Mouse (Mus musculus) embryo, embryonic 11 days (tissue): Measurements from ENCODE around the gene Ppm1l.

Experiments
- DNase-seq: peaks from one replicate; pipeline ENCODE4 v3.0.0-alpha.2; 2015

The Ppm1l gene

DNA sequence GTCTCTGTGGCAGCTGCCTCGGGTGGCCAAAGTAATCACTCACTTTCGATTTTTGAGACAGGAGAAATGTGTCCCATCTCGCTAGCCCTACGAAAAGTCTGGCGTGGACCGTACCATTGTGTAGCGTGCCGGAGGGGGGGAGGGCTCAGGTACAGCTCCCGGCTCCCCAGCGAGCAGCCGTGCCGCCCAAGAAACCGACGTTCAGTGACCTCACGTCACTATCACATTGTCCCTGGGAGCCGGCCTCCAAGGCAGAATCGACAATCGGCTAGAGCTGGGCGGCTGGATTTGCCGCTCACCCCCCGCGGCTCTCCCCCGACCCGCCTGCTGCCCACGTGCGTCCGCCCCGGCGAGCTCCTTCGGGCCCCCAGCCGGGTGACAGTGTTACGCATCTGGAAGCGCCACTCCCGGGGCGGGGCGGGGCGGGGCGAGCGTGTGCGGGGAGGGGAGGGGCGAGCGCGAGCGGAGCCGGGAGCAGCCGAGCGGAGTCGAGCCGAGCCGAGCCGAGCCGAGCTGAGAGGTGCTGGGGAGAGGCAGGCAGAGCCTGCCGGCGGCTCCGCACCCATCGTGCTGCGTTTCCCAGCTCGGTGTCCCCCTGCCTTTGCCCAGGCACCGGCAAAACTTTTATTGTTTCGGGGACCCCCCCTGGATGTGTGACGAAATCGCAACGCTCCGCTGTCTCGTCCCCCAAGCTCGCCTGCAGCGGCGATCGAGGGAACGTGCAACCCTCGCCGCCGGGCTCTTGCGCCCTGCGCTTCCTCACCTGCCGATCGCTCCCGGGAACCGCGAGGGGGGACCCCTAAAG lies at the start of gene Ppm1l:
Gene Ppm1l, plus strand, starts transcription at position 471 of the 805 bp plus-strand sequence.
- peak; percentile 97 for DNase-seq

DNA sequence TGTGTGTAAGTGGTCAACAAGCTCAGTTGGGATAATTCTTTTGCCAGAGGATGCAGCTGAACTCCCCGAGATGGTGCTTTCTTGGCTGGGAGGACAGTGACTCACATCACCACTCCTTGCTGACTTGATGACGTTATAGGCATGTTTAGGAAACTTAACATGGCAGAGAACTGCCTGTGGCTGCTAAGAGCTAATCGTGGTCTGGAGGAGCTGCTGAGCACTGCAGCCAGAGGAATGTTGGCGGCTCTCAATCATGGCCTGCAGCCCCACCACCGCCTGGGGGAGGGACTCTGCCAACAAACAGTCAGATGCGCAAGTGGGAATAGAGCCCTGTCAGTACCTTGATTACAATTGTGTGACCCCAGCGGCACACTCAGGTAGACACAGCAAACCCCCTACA lies 44.8 kb upstream of the Ppm1l start:
- DNase-seq = no peak

DNA sequence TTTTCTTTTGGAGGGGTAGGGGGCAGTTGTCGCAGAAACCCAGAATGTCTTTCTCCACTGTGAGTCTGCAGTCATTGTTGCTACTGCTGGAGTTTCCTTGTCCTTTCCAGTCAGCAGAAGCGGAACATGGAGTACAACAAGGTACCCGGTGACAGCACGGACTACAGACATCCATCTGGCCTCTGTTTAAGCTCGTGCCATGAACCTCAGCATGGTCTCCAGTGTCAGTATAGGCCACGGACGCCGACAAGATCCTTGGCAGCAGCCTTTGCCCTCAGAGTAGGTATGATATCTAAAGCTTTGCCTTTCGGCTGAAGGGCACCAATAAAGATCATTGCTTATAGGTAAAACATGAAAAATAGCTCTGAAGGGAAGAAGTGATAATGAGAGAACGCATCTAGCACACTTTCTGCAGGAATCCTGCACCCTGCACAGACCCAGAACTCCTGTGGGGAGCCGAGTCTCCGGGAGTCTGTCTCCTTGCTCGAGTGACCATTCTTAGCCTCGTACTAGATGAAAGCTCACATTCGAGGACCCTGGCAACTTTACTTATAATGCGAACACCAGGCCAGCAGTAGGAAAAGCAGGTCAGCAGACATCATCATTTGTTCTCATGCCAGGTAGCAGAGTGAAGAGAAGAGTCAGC lies 42.5 kb upstream of the Ppm1l start:
- no peak for DNase-seq

DNA sequence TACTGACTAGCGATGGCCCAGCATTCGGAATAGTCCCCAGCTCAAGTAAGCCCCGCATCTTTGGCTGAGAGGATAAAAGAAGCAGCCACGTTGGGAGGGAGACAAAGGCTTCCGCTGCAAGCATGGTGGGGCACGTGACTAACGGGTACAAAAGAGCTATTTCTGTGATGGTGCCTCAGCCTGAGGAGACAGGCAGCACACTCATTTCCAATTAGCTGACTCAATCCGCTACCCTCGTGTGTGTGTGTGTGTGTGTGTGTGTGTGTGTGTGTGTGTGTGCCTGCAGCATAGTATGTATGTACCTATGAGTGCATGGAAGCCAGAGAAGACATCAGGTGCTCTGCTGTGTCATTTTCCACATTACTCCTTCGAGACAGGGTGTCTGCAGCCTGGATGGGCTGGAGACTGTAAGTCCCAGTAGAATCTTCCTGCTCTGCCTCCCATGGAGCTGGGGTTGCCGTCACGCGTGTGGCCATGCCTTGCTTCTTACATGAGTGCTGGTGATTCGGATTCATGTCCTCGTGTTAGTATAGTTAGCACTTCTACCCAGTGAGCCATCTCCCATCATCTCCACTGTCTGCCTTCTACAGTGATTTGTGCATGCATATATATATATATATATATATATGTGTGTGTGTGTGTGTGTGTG lies 41.9 kb upstream of the Ppm1l start:
- peak; percentile 39 for DNase-seq

DNA sequence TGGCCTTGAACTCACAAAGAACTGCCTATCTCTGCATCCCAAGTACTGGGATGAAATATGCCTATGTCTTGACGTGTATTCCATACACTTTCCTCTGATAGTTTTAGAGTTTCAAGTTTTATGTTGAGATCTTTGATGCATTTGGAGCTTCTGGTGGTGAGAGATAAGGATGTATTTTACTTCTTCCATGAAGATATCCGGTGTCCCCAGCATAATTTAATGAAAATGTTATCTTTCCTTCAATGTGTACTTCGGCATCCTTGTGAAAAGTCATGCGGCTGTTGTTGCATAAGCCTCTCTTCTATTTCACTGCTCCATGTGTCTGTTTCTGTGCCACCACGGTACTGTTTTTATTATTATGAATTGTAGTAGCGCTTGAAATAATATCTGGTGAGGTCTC lies 38.0 kb upstream of the Ppm1l start:
- DNase-seq = no peak

DNA sequence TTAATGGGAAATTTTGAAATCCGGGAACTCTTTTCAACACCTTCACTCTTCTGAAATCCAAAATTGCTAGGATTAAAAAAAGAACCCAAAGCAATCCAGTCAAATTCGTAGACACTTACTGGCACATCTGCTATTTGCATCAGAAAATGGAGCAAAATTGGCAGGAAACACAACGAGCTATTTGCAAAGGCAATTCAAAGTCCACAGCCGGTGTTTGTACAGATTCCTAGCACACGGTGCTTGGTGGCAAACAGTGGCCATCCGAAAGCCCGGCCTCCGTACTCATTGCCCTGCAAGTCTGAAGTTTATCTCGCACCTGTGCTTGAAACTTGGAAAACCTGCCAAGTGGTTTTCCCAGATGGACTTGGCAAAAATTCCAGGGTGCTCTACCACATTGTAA lies 34.3 kb upstream of the Ppm1l start:
- DNase-seq = no peak

DNA sequence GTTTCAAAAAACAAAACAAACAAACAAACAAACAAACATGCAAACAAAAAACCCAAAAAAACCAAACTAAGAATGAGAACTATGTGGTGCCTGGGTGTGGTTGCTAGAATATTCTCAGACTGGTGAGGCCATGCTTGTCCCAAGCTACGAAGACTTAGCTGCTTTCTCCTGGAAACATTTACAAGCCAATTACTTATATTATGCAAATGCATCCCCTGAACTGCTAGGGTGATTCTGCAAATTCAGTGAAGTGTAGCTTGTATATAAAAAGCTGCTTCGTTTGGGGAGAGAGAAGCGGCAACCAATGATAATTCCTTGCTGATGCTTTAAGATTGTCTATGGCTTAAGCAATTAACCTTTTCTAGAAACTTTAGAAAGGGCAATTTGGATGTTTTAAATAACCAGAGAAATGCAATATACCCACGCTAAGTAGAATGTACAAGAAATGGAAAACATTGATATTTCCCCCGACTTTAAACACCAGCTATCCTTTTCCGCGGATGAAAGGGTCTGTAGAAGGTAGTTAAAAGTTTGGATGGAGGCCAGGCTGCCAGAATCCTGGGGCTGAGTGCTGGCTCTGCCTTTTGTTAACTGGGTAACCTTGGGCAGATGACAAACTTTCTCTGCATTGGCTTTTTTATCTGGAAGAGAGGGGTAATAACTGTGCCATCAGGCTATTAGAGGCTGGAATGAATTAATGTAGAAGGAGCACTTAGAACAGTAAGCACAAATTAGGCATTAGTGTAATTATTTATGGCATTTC lies 33.4 kb upstream of the Ppm1l start:
- DNase-seq = no peak

DNA sequence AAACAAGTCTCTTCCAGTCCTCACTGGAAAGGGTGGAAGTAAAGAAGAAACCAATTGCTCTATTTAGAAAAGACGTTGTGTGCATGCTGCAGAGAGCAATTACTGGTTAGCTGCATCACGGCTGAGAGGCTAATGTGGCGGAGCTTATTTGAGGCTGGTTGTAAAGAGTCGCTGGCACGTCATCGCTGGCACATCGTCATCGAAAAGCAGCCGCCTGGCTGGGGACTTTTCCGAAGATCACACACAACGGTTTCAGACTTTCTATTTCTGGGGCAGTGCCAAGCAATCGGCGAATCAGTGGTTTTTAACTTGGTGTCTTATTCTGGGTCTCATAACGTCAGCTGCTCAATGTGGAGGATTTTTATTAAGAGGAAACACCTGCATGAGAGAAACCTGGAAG lies 26.8 kb upstream of the Ppm1l start:
- no peak for DNase-seq

DNA sequence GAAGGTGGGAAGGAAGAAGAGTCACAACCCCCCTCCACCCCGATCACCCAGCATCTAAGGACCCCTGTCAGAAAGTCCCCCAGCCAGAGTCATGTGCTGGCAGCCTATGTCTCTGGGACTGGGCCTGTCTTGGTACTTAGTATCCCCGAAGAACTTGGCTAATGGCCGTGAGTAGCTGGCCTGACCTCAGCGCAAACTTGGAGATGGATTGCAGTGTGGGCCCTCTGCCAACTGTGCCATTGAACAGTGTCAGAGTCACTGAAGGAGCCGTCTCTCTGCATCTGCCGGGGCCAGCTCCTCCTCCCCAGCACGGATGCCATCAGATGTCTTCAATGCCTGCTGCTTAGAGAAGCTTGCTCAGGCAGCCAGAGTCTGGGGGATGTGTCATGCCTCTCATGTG lies 26.4 kb upstream of the Ppm1l start:
- no peak for DNase-seq

DNA sequence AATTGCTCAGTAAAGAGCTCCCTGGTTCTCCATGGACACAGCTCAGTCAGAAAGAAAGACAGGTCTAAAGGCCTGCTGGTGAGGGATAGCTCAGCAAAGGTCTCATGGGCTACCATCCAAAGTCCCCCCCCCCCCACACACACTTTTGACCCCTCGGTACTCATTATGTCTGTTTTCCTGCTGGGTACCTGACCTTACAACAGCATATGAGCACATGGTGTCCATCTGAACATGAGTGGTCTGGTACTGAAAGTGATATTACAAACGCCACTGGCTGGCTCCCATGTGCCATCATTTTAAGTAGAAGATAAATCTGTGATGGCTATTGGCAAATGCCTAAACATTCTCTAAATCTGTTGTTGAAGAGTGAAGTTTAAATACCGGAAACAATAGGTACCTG lies 25.8 kb upstream of the Ppm1l start:
- DNase-seq = no peak

DNA sequence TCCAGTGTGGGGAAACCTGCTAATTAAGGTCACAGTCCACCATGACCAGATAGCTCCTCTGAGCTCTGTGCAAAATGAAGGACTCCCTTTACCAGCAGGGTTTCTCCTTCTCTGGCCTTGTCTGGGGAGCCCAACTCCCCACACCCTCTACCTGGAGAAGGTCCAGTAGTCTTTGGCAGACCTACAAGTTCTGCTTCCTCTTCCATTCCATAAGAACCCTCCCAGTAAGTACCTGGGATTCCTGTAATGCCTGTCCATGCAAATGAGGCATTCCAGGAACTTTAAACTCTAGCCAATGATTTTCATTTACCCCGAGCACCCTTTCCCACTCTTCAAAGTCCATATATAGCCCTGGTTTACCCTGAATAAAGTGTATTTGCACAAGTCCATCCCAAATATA lies 24.0 kb upstream of the Ppm1l start:
- no peak for DNase-seq

DNA sequence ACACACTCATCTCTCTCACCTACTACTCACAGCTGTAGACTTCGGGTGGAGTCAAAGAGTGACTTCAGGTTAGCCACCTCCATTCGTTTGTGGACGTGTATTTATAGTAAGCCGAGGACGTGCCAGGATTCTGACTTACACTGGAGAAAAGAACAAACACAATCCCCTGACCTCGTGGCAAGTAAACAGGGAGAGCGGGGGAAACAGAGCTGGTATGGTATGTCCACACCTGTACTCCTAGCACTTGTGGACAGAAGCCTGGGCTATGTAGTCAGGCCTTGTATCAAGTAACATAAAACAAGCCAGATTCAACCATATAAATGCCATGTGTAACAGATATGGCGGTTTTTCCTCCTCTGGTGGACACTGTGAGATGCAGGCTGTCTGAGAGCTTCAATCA lies 20.4 kb upstream of the Ppm1l start:
- DNase-seq = no peak

DNA sequence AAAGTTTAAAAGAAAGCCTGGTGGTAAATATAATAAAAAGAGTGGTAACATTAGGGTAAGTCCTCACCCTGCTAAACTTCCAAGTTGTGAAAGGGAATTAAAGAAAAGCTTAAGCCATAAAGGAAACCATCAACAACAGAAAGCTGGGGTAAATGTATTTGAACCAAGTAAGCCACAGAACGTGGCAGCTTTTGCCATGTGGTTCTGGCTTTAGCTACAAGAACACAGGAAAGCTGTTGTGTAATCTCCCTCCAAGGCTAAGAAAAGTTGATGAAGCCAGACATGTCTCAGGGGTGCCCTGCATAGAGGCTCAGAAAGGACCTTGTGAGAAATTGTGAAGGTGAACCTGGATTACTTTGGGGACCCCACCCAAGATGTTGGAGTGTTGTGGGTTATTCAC lies 16.5 kb upstream of the Ppm1l start:
- no peak for DNase-seq

DNA sequence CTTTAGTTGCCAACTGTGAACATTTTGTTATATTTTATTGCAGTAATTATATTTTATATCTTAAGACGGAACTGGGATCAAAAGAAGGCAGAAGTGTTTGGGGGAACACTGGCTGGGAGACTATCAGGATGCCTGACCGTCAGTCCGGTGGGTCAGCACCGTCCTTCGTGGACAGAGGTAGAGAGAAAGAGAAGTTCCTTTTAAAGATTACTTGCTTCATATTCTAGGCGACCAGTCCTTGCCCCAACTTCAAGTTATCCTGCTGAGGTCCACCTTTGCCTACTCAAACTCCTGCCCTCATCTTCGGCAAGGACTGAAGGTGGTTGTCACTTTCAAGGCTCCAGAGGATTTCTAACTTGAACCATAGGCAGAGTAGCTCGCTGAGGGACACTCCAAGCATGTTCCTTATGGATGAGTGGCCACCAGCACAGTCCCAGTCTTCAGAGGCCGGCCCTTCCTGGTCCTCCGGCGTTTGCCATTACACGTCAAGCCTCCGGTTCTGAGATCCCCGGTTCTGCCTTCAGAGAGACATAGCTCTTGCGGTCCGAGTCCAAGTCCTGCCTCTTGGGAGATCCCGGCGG lies 761 bp upstream of the Ppm1l start:
- no peak for DNase-seq

DNA sequence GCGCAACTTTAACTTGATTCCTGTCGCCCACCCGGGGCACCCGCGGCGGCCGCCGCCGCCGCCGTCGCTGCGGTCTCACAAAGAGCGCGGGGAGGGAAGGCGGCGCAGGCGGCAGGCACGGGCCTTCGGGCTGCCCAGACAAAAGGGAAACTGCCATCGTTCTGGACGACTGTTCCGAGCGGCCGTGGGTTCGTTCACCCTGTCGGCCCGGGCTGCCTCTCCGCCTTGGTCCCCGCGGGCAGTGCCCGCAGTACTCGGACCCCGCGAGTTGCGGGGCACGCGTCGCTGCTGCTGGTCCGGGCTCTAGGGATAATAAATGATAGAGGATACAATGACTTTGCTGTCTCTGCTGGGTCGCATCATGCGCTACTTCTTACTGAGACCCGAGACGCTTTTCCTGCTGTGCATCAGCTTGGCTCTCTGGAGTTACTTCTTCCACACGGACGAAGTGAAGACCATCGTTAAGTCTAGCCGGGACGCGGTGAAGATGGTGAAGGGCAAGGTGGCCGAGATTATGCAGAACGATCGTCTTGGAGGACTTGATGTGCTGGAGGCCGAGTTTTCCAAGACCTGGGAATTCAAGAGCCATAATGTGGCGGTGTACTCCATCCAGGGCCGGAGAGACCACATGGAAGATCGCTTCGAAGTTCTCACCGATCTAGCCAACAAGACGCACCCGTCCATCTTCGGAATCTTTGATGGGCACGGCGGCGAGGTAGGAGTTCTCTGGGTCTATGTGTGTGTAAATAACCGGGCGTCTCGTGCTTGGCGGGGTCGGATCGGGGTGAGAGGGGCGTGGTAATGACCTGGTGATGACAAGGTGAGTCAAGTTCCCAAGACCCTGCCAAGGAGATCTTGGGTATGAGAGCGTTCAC lies 827 bp downstream of the Ppm1l start:
- DNase-seq = peak; percentile 78

DNA sequence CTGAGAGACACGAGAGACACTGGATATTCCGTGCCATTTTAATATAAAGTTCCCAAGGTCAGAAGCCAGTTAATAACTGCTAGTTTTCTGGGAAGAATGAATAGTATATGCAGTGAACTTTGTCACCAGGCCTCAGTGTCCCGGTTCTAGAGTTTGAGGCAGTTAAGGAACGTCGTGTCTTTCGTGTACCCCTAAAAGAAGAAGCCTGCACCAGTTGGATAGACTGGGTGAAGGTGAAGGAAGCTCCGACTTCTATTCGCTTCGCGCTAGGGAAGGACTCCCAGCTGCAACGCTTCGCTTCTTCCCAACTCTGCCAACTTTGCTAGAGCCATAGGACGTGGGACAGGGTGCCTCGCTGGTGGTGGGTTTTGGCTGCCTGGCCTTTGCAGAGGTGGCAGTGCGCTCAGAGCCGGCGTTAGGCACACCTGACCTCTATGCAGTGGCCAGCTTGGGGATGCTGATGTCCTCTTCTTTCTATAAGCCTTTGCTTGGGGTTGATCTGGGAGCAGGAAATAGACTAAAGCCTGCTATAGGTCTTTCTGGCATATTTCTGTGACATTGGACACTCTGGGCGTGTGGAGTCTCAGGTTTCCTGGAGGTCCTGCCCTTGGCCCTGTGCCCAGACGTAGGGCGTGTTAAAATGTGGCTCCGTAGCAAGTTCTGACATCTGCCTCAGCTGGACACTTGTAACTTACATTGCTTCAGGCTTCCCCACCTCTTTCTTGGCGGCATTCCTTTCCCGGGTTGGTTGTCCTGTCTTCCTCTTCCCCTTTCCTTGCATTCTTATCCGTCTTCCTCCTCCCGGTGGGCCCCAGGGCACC lies 1.7 kb downstream of the Ppm1l start:
- DNase-seq = peak; percentile 79

DNA sequence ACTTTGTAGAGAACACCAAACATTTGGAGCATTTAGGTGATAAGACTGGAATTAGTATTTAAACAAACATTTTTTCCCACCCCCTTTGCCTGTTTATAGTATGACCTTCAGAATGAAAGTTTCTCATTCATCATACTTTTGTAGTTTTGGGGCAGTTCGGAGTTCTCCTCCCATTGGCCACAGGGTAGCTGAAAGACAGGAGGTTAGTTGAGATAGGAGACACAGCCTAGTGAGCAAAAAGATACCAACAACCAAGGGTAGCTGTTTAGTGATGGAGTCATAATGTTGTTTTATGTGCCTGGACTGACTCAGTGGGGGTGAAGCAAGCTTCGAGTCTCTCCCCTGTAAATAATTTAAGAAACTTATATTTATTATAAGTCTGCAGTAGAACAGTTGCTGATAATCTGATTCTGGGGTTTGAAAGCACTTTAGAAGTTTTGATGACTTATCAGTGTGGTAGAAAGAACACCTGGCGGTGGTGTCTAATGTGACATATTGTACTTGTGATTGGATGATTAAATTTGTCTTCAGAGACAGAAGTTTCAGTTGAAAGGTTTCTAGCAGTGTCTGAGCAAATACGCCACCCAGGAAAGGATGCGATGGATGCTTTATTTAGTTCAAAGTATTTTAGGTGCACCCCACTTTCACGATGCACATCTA lies 2.5 kb downstream of the Ppm1l start:
- no peak for DNase-seq

DNA sequence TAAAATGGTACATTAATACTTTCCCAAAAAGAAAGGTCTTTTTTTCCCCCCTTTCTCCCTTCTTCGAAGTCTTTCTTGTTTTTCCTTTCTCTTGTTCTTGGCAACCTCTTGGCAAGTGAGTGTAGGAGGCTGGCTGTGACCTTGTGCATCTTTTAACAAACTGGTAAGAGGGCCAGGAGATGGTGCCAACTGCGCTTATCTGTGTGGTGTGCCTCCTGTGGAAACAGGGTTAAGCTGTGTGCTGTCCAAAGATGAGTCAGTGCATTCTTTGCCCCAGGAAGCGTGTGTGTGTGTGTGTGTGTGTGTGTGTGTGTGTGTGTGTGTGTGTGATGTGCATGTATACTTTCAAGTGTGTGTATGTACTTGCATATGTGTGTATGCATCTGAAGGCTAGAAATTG lies 7.3 kb downstream of the Ppm1l start:
- no peak for DNase-seq

DNA sequence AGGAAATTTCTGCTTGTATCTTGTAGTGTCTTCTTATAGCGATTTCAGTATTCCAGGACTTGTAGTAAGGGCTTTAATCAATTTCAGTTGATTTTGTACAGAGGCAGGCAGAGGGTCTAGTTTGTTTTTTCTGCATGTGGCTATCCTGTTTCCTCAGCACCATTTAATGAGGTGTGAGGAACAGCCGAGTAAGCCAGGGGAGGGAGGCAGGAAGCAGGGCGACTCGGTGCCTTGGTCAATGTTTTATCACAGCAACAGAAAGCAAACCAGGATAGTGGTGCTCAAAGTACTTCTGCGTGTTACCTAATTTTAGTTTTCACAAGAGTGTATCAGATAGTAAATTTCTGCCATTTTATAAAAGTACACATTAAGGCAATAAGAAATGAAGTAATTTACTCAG lies 13.2 kb downstream of the Ppm1l start:
- DNase-seq = no peak

DNA sequence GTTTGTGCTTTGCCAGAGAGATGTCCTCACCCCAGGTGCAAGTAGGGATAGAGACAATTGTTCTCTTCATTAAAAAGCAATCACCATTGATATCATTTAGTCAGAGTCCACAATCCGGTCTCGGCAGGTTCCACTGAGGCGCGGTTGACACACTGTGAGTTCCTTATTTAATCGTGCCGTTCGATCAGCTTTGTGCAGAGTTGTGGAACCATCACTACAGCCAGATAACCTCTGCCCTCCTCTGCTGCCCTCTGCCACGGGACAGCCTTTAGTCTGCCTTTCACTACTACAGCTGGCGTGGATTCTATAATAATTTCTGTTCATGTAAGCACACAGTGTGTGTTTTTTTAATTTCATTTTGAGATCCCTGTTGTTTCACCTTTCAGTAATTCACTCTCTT lies 17.2 kb downstream of the Ppm1l start:
- DNase-seq = no peak

DNA sequence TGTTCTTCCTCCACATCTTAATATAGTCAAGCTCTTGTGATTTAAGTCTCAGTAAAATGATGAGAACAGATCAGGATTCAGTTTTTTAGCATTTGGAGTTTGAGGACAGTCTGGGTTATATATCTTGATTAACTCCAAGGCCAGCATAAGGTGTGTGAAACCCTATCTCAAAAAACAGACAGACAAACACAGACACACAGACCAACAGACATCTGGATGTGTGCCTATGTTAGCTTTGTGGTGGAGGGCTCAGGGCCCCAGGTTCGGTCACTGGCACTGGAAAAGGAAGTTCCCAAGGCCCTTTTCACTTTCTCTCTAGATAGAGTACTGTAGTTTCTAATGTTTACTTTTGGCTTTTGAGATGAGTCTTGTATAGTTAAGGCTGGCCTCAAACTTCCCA lies 23.8 kb downstream of the Ppm1l start:
- DNase-seq = no peak
